ENCODE assay signal across 9 mouse cellular contexts in the genomic region with DNA sequence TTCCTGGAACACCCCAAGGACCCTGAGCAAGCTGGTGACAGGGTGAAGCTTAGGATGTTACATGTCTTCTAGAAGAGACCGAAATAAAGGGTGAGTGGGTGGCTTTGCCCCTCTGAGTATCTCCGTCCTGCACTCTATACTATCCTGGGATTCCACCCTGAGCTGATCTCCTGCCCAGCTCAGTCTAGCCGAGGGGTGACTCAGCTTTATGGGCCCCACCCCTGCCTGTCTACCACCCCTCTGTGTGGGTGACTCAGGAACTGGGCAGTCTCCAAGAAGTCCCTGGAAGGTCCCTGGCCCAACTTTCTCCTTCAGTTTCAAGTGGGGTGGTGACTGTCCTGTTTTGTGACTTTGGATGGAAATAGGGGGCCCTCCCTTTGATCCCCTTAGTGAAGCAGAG. TPM values are rescaled to one million over a fixed set of nuclear protein-coding genes. Genes with fewer than 3 reads are reported as not detected.
DNase-seq lines count a peak whose midpoint lies in the region; ATAC-seq lines count a peak whose summit lies in the region.
"Had no signal": no experiment of that assay in that cellular context is flagged by ENCODE, and none has a peak within 500 bp of the region (broad histone marks: within the 10 kb centered on the region; RNA-seq: fewer than 3 reads in every experiment).

No protein-coding gene starts in this region.

- peak; percentile 76 for DNase-seq in 416B (ENCODE audit: low read depth)
- peak; percentile 77 for DNase-seq in adipocyte (ENCODE audit: low spot score)
- DNase-seq in gastrocnemius, postnatal 14 days = peak; percentile 49
- peak; percentile 79 for DNase-seq in liver, embryonic 13.5 days
- no peak for DNase-seq in retina, postnatal 1 day
- DNase-seq in testis, postnatal 10 days (ENCODE audit: low spot score) = no peak
- no peak for DNase-seq in layer of hippocampus, postnatal 36 days
- no peak for DNase-seq in left cerebral cortex, postnatal 10 days (ENCODE audit: extremely low spot score in 1 of 2, low spot score in 2 of 2)

- no peaks in the 10 kb centered on the region for H3K9me3 ChIP-seq in liver, embryonic 13.5 days (replicated peaks)
- H3K9me3 ChIP-seq: forebrain, embryonic 12.5 days had no signal

- 37% methylated on average over 3 of the region's 3 CpGs for WGBS in liver, embryonic 13.5 days (ENCODE audit: insufficient replicate concordance)

- peak overlapping the region; percentile 96 for H3K27ac ChIP-seq in liver, embryonic 13.5 days
- H3K27ac ChIP-seq: forebrain, embryonic 12.5 days had no signal

- peak overlapping the region; percentile 88 for H3K9ac ChIP-seq in liver, embryonic 13.5 days
- H3K9ac ChIP-seq: forebrain, embryonic 12.5 days had no signal

- H3K4me3 ChIP-seq in liver, embryonic 13.5 days (replicated peaks) = peak overlapping the region; percentile 77
- H3K4me3 ChIP-seq: forebrain, embryonic 12.5 days had no signal

- H3K36me3 ChIP-seq in liver, embryonic 13.5 days = no peaks in the 10 kb centered on the region
- H3K36me3 ChIP-seq: forebrain, embryonic 12.5 days had no signal

- no peaks in the 10 kb centered on the region for H3K27me3 ChIP-seq in liver, embryonic 13.5 days

- intact Hi-C loops in gastrocnemius, postnatal 14 days (cut with DNase I; ENCODE audit: low total_unique reads) = no loop called here
- intact Hi-C loops in left cerebral cortex, postnatal 10 days (cut with DNase I) = no loop called here

- peak overlapping the region; percentile 86 for H3K4me2 ChIP-seq in liver, embryonic 13.5 days
- H3K4me2 ChIP-seq: forebrain, embryonic 12.5 days had no signal

- peak; percentile 92 for ATAC-seq in liver, embryonic 13.5 days (ENCODE audit: low read depth)

- H3K4me1 ChIP-seq in liver, embryonic 13.5 days (replicated peaks) = peaks cover 89% of the 10 kb centered on the region

RNA-seq across cellular contexts. Expression of a gene that starts 1.8 kb away (rescaled TPM):
- total RNA-seq in gastrocnemius, postnatal 14 days (2021) = 10 to 100 TPM; 20.4 to 21.9 TPM
- 18.1 and 21.0 TPM in 2 replicates for polyA plus RNA-seq in liver, embryonic 13.5 days (2015; fragmentation: Nextera tagmentation; extraction: Ambion mirVana)
- 10 to 100 TPM; 24.0 to 25.0 TPM for total RNA-seq in layer of hippocampus, postnatal 36 days (2021)
- total RNA-seq in left cerebral cortex, postnatal 10 days (2021) = 10 to 100 TPM; 33.8 to 38.3 TPM

RNA-seq across cellular contexts. Expression of a gene that starts 2.0 kb away (rescaled TPM):
- total RNA-seq in gastrocnemius, postnatal 14 days (2021) = 10 to 100 TPM; 24.9 to 33.5 TPM
- 186 and 227 TPM in 2 replicates for polyA plus RNA-seq in liver, embryonic 13.5 days (2015; fragmentation: Nextera tagmentation; extraction: Ambion mirVana)
- 1 to 10 TPM; 3.9 to 4.4 TPM for total RNA-seq in layer of hippocampus, postnatal 36 days (2021)
- total RNA-seq in left cerebral cortex, postnatal 10 days (2021) = 1 to 10 TPM; 2.6 to 2.9 TPM

RNA-seq across cellular contexts. Expression of a gene that starts 29.5 kb away (rescaled TPM):
- 1 to 10 TPM; 6.3 to 8.3 TPM for total RNA-seq in gastrocnemius, postnatal 14 days (2021)
- 47.2 and 53.2 TPM in 2 replicates for polyA plus RNA-seq in liver, embryonic 13.5 days (2015; fragmentation: Nextera tagmentation; extraction: Ambion mirVana)
- 10 to 100 TPM; 11.6 to 12.8 TPM for total RNA-seq in layer of hippocampus, postnatal 36 days (2021)
- total RNA-seq in left cerebral cortex, postnatal 10 days (2021) = 10 to 100 TPM; 19.1 to 19.2 TPM

RNA-seq across cellular contexts. Expression of a gene that starts 38.8 kb away (rescaled TPM):
- total RNA-seq in gastrocnemius, postnatal 14 days (2021) = 1 to 10 TPM; 2.8 to 3.2 TPM
- 1.1 and 1.5 TPM in 2 replicates for polyA plus RNA-seq in liver, embryonic 13.5 days (2015; fragmentation: Nextera tagmentation; extraction: Ambion mirVana)
- total RNA-seq in layer of hippocampus, postnatal 36 days (2021) = under 1 TPM in 1 of 2 experiments, not detected in 1; 0.37 TPM
- not detected for total RNA-seq in left cerebral cortex, postnatal 10 days (2021)

RNA-seq across cellular contexts. Expression of a gene that starts 54.7 kb away (rescaled TPM):
- total RNA-seq in gastrocnemius, postnatal 14 days (2021) = 1 to 10 TPM; 3.6 to 5.1 TPM
- 7.2 and 7.4 TPM in 2 replicates for polyA plus RNA-seq in liver, embryonic 13.5 days (2015; fragmentation: Nextera tagmentation; extraction: Ambion mirVana)
- 10 to 100 TPM; 33.8 to 38.1 TPM for total RNA-seq in layer of hippocampus, postnatal 36 days (2021)
- total RNA-seq in left cerebral cortex, postnatal 10 days (2021) = 10 to 100 TPM; 57.7 to 61.2 TPM

Comparison
In these comparisons a context has a peak if more than half of its experiments do, and no peak if none do; other contexts are left out.
1. DNase-seq: peak in 416B (single experiment), adipocyte (single experiment), gastrocnemius, postnatal 14 days (single experiment) and liver, embryonic 13.5 days (single experiment); none in retina, postnatal 1 day (single experiment), testis, postnatal 10 days (single experiment), layer of hippocampus, postnatal 36 days (0 of 2) and left cerebral cortex, postnatal 10 days (0 of 2).
2. RNA of a gene that starts 2.0 kb away (total RNA-seq): 24.9 to 33.5 TPM in gastrocnemius, postnatal 14 days; 3.9 to 4.4 TPM in layer of hippocampus, postnatal 36 days and 2.6 to 2.9 TPM in left cerebral cortex, postnatal 10 days; every median in the first group is over 4 times any median in the second.